Mouse (Mus musculus) limb, embryonic 11.5 days (tissue): ENCODE data around the gene Arhgap15. TPM values are rescaled to one million over a fixed set of nuclear protein-coding genes. Genes with fewer than 3 reads are reported as not detected.

Experiments
- ATAC-seq: fragments of 200-750 bp; cut with Nextera tagmentation; 2 replicates; pipeline ENCODE4 v1.8.0; 2017; ENCODE audit warnings: low read depth; ENCODE audit not compliant: insufficient number of reproducible peaks, low FRiP score, low TSS enrichment
- DNase-seq: peaks from one replicate; pipeline ENCODE4 v3.0.0-alpha.2; 2015; ENCODE audit warnings: low spot score
- H3K27ac ChIP-seq: fragments of 300-500 bp; sonication (generic); replicated peaks from 2 replicates; pipeline ENCODE4 v1.5.1; 2014; ENCODE audit warnings: low read depth, mild to moderate bottlenecking, low read length
- H3K27me3 ChIP-seq: fragments of 300-500 bp; sonication (generic); 2 replicates; pipeline ENCODE4 v1.6.1; 2014; ENCODE audit warnings: mild to moderate bottlenecking, low read length, mixed read lengths; ENCODE audit not compliant: control insufficient read depth, insufficient read depth
- H3K36me3 ChIP-seq: fragments of 300-500 bp; sonication (generic); 2 replicates; pipeline ENCODE4 v1.6.1; 2014; ENCODE audit warnings: mild to moderate bottlenecking, low read length, moderate library complexity, mixed read lengths; ENCODE audit not compliant: control insufficient read depth, insufficient read depth
- H3K4me1 ChIP-seq: fragments of 300-500 bp; sonication (generic); 2 replicates; pipeline ENCODE4 v1.6.1; 2014; ENCODE audit warnings: low read length, mixed read lengths; ENCODE audit not compliant: control insufficient read depth, insufficient read depth
- H3K4me2 ChIP-seq: fragments of 300-500 bp; sonication (generic); 2 replicates; pipeline ENCODE4 v1.6.1; 2014; ENCODE audit warnings: low read depth, mild to moderate bottlenecking, moderate library complexity; ENCODE audit not compliant: severe bottlenecking
- H3K4me3 ChIP-seq: fragments of 300-500 bp; sonication (generic); 2 replicates; pipeline ENCODE4 v1.5.1; 2014; ENCODE audit warnings: low read depth, low read length
- H3K9ac ChIP-seq: fragments of 300-500 bp; sonication (generic); 2 replicates; pipeline ENCODE4 v1.6.1; 2014; ENCODE audit warnings: mild to moderate bottlenecking, low read length
- H3K9me3 ChIP-seq: fragments of 300-500 bp; sonication (generic); 2 replicates; pipeline ENCODE4 v1.6.1; 2016; ENCODE audit warnings: low read length; ENCODE audit not compliant: control insufficient read depth
- WGBS: fragments of 180-500 bp; shearing (Covaris S2); extraction: QIAGEN DNeasy Blood & Tissue Kit; methylation state at CpG from one replicate; pipeline ENCODE4 v1.1.7; 2014; 5-methylcytosine and 5-hydroxymethylcytosine counted together
- polyA plus RNA-seq: library from polyadenylated mRNA; unstranded; fragments of >200 nt; fragmentation: Nextera tagmentation; extraction: Ambion mirVana; gene quantifications from 2 replicates; pipeline ENCODE4 v1.2.1, GENCODE M21; 2014

Gene Arhgap15
- polyA plus RNA-seq, 1 experiment from 2014 or later = 0.32 TPM

GRCm38 (mm10) chr2:44430521-44430920 lies 681.9 kb downstream of the Arhgap15 start:
- DNase-seq = no peak
- Histone ChIP-seq H3K4me3 (no peak overlapping the region), H3K27me3 (no peaks in the 10 kb centered on the region), H3K9ac (no peak overlapping the region), H3K4me1 (no peaks in the 10 kb centered on the region), H3K9me3 (no peaks in the 10 kb centered on the region), H3K36me3 (no peaks in the 10 kb centered on the region), H3K4me2 (no peak overlapping the region), H3K27ac (no peak overlapping the region)
- 86% methylated on average over 9 of the region's 9 CpGs for WGBS
- ATAC-seq = no peak

GRCm38 (mm10) chr2:44436652-44437051 lies 688.0 kb downstream of the Arhgap15 start:
- no peak overlapping the region for H3K9ac ChIP-seq
- no peak for ATAC-seq
- DNase-seq = no peak
- no peaks in the 10 kb centered on the region for H3K4me1 ChIP-seq
- 82% methylated on average over 5 of the region's 5 CpGs for WGBS
- no peaks in the 10 kb centered on the region for H3K9me3 ChIP-seq
- H3K4me2 ChIP-seq = no peak overlapping the region
- H3K27me3 ChIP-seq = no peaks in the 10 kb centered on the region
- no peak overlapping the region for H3K27ac ChIP-seq
- no peak overlapping the region for H3K4me3 ChIP-seq
- no peaks in the 10 kb centered on the region for H3K36me3 ChIP-seq

GRCm38 (mm10) chr2:44437496-44438057 lies 689.0 kb downstream of the Arhgap15 start:
- DNase-seq (no peak), ATAC-seq (no peak)
- Histone ChIP-seq H3K9me3 (peaks cover 6% of the 10 kb centered on the region; the same call in 1 of the 2 replicates), H3K9ac (no peak overlapping the region), H3K4me2 (no peak overlapping the region), H3K27ac (no peak overlapping the region), H3K27me3 (no peaks in the 10 kb centered on the region), H3K36me3 (no peaks in the 10 kb centered on the region), H3K4me1 (no peaks in the 10 kb centered on the region), H3K4me3 (no peak overlapping the region)
- 76% methylated on average over 8 of the region's 8 CpGs for WGBS

- Histone ChIP-seq H3K4me3 (no peak overlapping the region), H3K9ac (no peak overlapping the region), H3K4me2 (no peak overlapping the region), H3K9me3 (peaks cover 6% of the 10 kb centered on the region; the same call in 1 of the 2 replicates), H3K4me1 (no peaks in the 10 kb centered on the region), H3K27ac (no peak overlapping the region), H3K36me3 (no peaks in the 10 kb centered on the region), H3K27me3 (no peaks in the 10 kb centered on the region)
- ATAC-seq (no peak), DNase-seq (no peak)
- 88% methylated on average over 1 of the region's 1 CpGs for WGBS
These were observed 689.4 kb downstream of the Arhgap15 start for GRCm38 (mm10) chr2:44438070-44438469.

GRCm38 (mm10) chr2:44444938-44445337 lies 696.3 kb downstream of the Arhgap15 start:
- no peaks in the 10 kb centered on the region for H3K4me1 ChIP-seq
- H3K27ac ChIP-seq = no peak overlapping the region
- no peak overlapping the region for H3K4me2 ChIP-seq
- peaks cover 6% of the 10 kb centered on the region; the same call in 1 of the 2 replicates for H3K9me3 ChIP-seq
- H3K27me3 ChIP-seq = no peaks in the 10 kb centered on the region
- no peak overlapping the region for H3K4me3 ChIP-seq
- WGBS = 65% methylated on average over 2 of the region's 2 CpGs
- ATAC-seq (no peak), DNase-seq (no peak)
- no peak overlapping the region for H3K9ac ChIP-seq
- H3K36me3 ChIP-seq = no peaks in the 10 kb centered on the region

Other genes with a start within 250 kb of the Arhgap15 start
- 0.21 TPM in 1 of 2 replicates, not detected in the other for gene Kynu, start 193.5 kb upstream of the Arhgap15 start, polyA plus RNA-seq